8 mouse cellular contexts compared by ENCODE assay signal in the genomic region with DNA sequence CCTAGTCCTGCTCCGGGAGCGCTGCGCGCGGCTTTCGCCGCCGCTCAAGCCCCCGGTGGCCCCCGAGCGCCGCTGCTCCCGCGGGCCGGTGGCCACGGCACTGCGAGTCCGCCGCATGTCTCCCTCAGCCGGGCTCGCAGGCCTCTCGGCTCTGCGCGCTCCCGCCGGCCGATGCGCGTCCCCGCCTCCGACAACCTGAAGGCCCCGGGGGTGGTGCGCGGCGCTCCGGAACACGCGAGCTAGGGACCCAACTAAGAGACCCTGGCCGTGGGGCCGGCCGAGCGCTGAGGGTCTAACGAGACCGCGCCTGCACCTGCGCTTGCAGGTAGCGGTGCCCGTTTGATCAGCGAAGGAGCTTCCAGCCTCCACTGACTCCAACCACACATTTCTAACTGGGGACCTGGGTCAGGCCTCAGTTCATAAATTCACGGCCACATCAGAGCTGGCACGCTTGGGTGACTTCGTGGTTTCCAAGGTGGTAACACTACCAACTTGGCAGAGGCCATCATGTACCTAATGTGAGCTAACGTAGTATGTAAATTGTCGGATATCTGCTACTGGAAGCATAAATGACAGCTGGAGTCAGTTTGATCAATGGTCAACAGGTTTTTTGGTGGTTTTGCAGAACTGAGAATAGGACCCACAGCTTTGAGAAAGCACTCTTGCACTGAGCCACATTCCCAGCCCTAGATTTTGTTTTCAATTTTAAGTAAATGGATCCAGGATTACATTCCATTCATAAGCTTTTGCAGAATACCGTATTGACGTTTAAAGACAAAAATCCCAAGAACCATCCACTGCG. TPM values are rescaled to one million over a fixed set of nuclear protein-coding genes. Genes with fewer than 3 reads are reported as not detected.
DNase-seq lines count a peak whose midpoint lies in the region; ATAC-seq and TF ChIP-seq lines count a peak whose summit lies in the region.

A gene (minus strand): TSS at position 173 of the 802 bp plus-strand sequence.

- 6% methylated on average over 54 of the region's 57 CpGs for WGBS in hindbrain, embryonic 12.5 days
- WGBS in lung, postnatal 0 days, result 7% methylated on average over 49 of the region's 57 CpGs

- peak within 1 kb of the TSS; percentile 94 for H3K9ac ChIP-seq in hindbrain, embryonic 12.5 days
- peak within 1 kb of the TSS; percentile 62 for H3K9ac ChIP-seq in lung, postnatal 0 days (replicated peaks; ENCODE audit: low read depth)

- H3K36me3 ChIP-seq in hindbrain, embryonic 12.5 days, result peaks cover 5% of the 10 kb centered on the region
- H3K36me3 ChIP-seq in lung, postnatal 0 days (ENCODE audit: insufficient read depth, low read length), result no peaks in the 10 kb centered on the region

- no peaks in the 10 kb centered on the region for H3K9me3 ChIP-seq in hindbrain, embryonic 12.5 days (replicated peaks)
- H3K9me3 ChIP-seq in lung, postnatal 0 days (ENCODE audit: low read length), result no peaks in the 10 kb centered on the region

- H3K4me1 ChIP-seq in hindbrain, embryonic 12.5 days, result peaks cover 4% of the 10 kb centered on the region
- H3K4me1 ChIP-seq in lung, postnatal 0 days (ENCODE audit: insufficient read depth, low read depth, low read length), result peaks cover 3% of the 10 kb centered on the region; the same call in 1 of the 2 replicates

- ATAC-seq in hindbrain, embryonic 12.5 days (ENCODE audit: low FRiP score), result peak; percentile 87
- ATAC-seq in lung, postnatal 0 days, result peak; percentile 81

- peak; percentile 76 for DNase-seq in Muller cell, postnatal 12 days (ENCODE audit: inconsistent ontology term)
- peak; percentile 91 for DNase-seq in cerebellum, postnatal 10 days
- peak; percentile 53 to 57 for DNase-seq in frontal cortex, postnatal 25 days (ENCODE audit: low spot score in 2 of 2)
- peak; percentile 76 to 85 for DNase-seq in layer of hippocampus, postnatal 10 days (ENCODE audit: low spot score in 2 of 2)
- peak; percentile 65 for DNase-seq in lung, postnatal 0 days (ENCODE audit: low spot score)
- DNase-seq in ovary, postnatal 10 days (ENCODE audit: low spot score), result peak; percentile 49
- DNase-seq in thymus, postnatal 14 days, result peak; percentile 81

- peak within 1 kb of the TSS; percentile 87 for H3K4me3 ChIP-seq in hindbrain, embryonic 12.5 days
- H3K4me3 ChIP-seq in lung, postnatal 0 days (ENCODE audit: low read depth, low read length), result peak within 1 kb of the TSS; percentile 77

- TF ChIP-seq CTCF in lung, postnatal 0 days (IDR thresholded peaks at IDR 0.05), result no peak

- H3K27me3 ChIP-seq in hindbrain, embryonic 12.5 days, result no peaks in the 10 kb centered on the region
- 0 out of 2 replicates have a peak, but pooled peaks cover 4% of the 10 kb centered on the region for H3K27me3 ChIP-seq in lung, postnatal 0 days (replicated peaks; ENCODE audit: insufficient read depth, low read length)

- peak within 1 kb of the TSS; percentile 76 for H3K4me2 ChIP-seq in hindbrain, embryonic 12.5 days (replicated peaks)
- H3K4me2 ChIP-seq in lung, postnatal 0 days (replicated peaks; ENCODE audit: low read depth, low read length), result peak within 1 kb of the TSS; percentile 98

- H3K27ac ChIP-seq in hindbrain, embryonic 12.5 days, result peak within 1 kb of the TSS; percentile 69
- H3K27ac ChIP-seq in lung, postnatal 0 days (ENCODE audit: low read length), result no peak within 1 kb of the TSS

- TF ChIP-seq EP300 in lung, postnatal 0 days (IDR thresholded peaks at IDR 0.05), result no peak

RNA-seq across cellular contexts. Expression of the gene that starts here (rescaled TPM):
- polyA plus RNA-seq in hindbrain, embryonic 12.5 days (2016; fragmentation: Nextera tagmentation; extraction: Ambion mirVana), result 47.2 and 51.6 TPM in 2 replicates
- total RNA-seq in layer of hippocampus, postnatal 10 days (2021), result 10 to 100 TPM; 41.5 to 44.4 TPM
- 5.4 and 6.4 TPM in 2 replicates for polyA plus RNA-seq in lung, postnatal 0 days (2015; fragmentation: Nextera tagmentation; extraction: Ambion mirVana)
